Mouse (Mus musculus) left cerebral cortex, postnatal 4 days (tissue): ENCODE data around the gene Arhgap15. TPM values are rescaled to one million over a fixed set of nuclear protein-coding genes. Genes with fewer than 3 reads are reported as not detected.

ENCODE experiments used
- DNase-seq: peaks from one replicate; pipeline ENCODE4 v3.0.0-alpha.2; 2022
- intact Hi-C: fragments of 180-260 bp; cut with DNase I; formaldehyde crosslinking; loops from one replicate; pipeline ENCODE4 v1.15.1; 2025
- total RNA-seq, 2 experiments: library from RNA; stranded (reverse); gene quantifications; 2 replicates each; pipeline ENCODE4 v1.2.3; 2021

Gene Arhgap15
- total RNA-seq, 2 experiments from 2014 or later, result 2.1 to 2.6 TPM

- intact Hi-C loops, result no loop called here
- no peak for DNase-seq
These were observed 589.8 kb downstream of the Arhgap15 start for GRCm38 (mm10) chr2:44338467-44338866.

GRCm38 (mm10) chr2:44341091-44341571 lies 592.5 kb downstream of the Arhgap15 start:
- intact Hi-C loops, result no loop called here
- DNase-seq, result no peak

DNA sequence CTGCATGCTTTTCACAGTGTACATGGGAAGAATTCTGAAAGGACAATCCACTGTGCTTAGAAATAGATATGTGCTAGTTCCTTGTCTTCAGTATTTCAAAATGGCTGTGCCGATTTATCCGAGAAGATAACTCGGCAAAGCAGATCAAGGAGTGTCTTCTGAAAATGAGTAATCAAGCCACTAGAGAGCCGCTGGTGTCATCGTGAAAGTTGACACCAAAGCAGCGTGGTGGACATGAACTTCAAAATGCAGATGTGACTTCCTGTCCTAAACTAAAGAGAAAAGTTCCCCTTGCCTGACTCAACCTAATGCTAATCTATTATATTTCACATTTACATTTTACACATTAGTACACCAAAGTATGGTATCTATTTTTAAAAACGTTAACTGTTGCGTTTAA lies 596.2 kb downstream of the Arhgap15 start:
- intact Hi-C loops, result no loop called here

DNA sequence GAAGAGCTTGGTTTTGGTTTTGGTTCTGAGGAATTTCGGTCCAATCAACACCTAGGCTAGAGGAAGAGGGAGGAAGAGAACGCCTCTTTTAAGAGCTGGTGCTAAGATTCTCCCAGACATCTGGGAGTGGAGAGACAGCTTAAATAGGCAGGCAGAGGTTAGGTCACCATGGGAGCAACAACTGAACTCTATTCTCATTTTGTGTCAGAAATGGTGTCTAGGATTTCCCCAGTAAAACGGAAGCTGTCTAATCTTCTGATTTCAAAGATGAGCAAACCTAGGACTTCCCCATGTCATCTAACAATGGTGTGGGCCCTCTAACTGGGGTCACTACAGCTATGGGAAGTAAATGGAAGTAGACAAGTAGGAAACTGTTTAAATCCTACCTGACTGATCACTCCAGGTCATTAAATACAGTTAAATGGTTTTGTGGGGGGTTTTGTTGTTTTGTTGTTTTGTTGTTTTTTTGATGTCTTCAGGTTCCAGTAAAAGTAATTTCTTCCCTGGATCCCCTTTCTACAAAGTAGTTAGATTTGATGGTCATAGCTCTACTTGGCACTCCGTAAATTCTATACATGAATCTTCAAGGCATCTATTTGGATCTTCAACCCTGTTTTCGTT lies 596.8 kb downstream of the Arhgap15 start:
- intact Hi-C loops, result no loop called here
- no peak for DNase-seq

More for the DNA sequence above, 596.2 kb downstream of the Arhgap15 start:
- DNase-seq, result no peak

DNA sequence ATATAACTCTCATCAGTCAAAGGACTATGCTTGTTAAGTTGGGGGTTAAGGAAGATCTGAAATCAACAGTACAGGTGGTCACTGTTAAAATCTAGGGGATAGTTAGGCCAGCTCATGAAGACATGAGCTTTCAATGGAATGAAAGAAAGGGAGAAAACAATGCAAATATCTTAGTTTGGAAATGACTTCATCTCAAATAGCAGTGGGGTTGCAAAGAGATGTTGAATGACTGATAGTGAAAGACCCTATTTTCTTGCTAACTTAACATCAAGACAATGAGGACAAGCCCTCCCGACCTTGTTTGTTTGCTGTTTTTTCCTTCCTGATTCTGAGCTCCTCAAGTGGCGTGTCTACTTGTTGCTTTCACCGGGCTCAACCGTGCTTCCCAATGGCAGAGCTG lies 597.6 kb downstream of the Arhgap15 start:
- intact Hi-C loops, result no loop called here
- DNase-seq, result no peak

- intact Hi-C loops, result no loop called here
- no peak for DNase-seq
These were observed 599.2 kb downstream of the Arhgap15 start for GRCm38 (mm10) chr2:44347781-44348180.

DNA sequence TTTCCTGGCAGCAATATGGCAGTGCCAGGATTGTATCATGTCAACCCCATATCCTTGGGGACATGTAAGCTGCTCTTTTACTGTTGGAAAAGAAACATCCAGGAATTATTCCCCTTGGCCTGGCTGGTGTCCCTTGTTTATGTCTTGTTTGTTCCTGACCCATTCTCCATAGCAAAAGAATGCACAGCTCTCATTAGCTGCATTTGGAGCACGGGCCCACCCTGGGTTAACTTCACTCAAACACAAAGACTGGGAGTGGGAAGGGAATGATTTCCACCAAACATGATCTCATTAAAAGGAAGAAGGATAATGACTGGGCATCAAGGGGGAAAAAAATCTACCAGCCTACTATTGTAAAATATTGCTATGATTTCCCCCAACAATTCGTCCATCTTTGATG lies 600.5 kb downstream of the Arhgap15 start:
- intact Hi-C loops, result no loop called here

GRCm38 (mm10) chr2:44352885-44353284 lies 604.3 kb downstream of the Arhgap15 start:
- DNase-seq, result no peak
- intact Hi-C loops, result no loop called here

More for the DNA sequence above, 600.5 kb downstream of the Arhgap15 start:
- DNase-seq, result no peak

- intact Hi-C loops, result no loop called here
- no peak for DNase-seq
These were observed 605.0 kb downstream of the Arhgap15 start for GRCm38 (mm10) chr2:44353594-44353993.

DNA sequence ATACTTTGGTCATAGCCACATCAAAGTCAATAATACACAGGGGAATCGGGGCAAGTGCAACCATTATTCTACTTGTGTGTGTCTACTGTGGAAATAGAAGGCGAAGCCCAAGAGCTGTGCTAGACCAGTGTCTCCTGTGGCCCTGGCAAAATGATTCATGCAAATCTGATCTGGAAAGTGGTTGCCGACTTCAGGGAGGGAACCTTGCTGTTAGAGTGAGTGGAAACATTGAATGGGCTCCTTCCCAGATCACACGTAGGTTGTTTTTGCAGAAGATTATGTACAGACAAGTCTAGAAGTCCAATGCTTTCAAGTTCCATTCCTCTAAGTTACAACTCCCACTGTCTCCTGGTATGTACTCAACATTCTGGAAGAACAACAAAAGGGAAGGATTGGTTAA lies 606.2 kb downstream of the Arhgap15 start:
- intact Hi-C loops, result no loop called here
- DNase-seq, result no peak

- DNase-seq, result peak; percentile 21
These were observed 606.7 kb downstream of the Arhgap15 start for GRCm38 (mm10) chr2:44355316-44355715.

GRCm38 (mm10) chr2:44356248-44356886 lies 607.7 kb downstream of the Arhgap15 start:
- DNase-seq, result no peak
- intact Hi-C loops, result no loop called here

More at GRCm38 (mm10) chr2:44355316-44355715, 606.7 kb downstream of the Arhgap15 start:
- intact Hi-C loops, result no loop called here

GRCm38 (mm10) chr2:44356887-44357251 lies 608.2 kb downstream of the Arhgap15 start:
- DNase-seq, result no peak
- intact Hi-C loops, result no loop called here

DNA sequence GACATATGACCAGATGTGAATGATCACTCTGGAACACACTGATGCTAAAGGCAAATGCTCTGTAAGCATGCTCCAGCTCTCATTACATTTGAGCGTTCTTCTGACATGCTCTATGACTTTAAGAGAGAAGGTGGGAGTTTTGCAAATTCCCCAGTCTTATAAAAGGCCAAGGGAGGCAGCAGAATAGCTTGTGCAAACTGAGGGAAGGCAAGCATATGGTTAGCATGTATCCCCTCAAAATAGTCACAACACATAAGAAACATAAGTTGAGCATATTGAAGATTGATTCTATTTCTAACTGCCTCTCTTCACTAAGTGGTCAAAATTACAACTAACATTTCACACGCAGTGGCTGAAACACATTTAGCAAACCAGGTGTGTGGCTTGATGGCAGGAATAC lies 631.6 kb downstream of the Arhgap15 start:
- no peak for DNase-seq
- intact Hi-C loops, result no loop called here

- intact Hi-C loops, result no loop called here
- DNase-seq, result no peak
These were observed 635.9 kb downstream of the Arhgap15 start for GRCm38 (mm10) chr2:44384541-44384940.

- intact Hi-C loops, result no loop called here
- no peak for DNase-seq
These were observed 640.9 kb downstream of the Arhgap15 start for GRCm38 (mm10) chr2:44389556-44389955.

GRCm38 (mm10) chr2:44393789-44394188 lies 645.2 kb downstream of the Arhgap15 start:
- intact Hi-C loops, result no loop called here
- DNase-seq, result no peak

GRCm38 (mm10) chr2:44394956-44395501 lies 646.4 kb downstream of the Arhgap15 start:
- no peak for DNase-seq

GRCm38 (mm10) chr2:44395577-44395976 lies 647.0 kb downstream of the Arhgap15 start:
- no peak for DNase-seq
- intact Hi-C loops, result no loop called here

More at GRCm38 (mm10) chr2:44394956-44395501, 646.4 kb downstream of the Arhgap15 start:
- intact Hi-C loops, result no loop called here

- intact Hi-C loops, result no loop called here
- DNase-seq, result no peak
These were observed 648.6 kb downstream of the Arhgap15 start for GRCm38 (mm10) chr2:44397209-44397608.

DNA sequence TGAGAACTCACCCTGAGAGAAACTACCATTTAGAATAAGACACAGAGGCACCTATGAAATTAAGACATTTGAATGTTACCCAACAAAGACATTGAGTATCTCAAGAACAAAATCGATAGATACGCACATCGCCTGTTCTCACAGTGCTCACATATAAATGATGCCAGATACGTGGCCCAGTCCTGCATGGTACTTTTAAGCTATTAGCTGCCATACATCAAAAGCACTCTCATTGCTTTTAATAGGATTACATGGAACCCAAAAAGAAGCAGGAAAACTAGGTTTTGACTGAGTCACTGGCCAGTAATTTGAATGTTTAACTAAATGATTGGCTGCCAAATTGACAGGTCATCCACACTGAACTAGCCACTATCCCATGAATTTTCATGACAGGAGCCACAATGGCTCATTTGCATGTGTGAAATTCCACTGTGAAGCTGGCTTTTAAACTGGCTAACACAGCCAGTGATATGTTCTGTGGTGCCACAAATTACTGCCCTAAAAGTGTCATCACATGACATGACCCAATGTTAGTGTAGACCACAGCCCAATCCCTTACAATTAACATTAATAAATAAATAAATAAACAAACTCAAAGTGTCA lies 649.2 kb downstream of the Arhgap15 start:
- DNase-seq, result no peak
- intact Hi-C loops, result no loop called here
